Mouse (Mus musculus): ENCODE results near the gene Brd1.

GRCm38 (mm10) chr15:88708657-88709511 lies 25.1 kb downstream of the Brd1 start:
- TF ChIP-seq CTCF (IDR thresholded peaks at IDR 0.05; ENCODE audit: low read depth, low read length), result no peak
- peak; percentile 30 for TF ChIP-seq POLR2A (IDR thresholded peaks at IDR 0.05; ENCODE audit: insufficient read depth, low read length)
- peak; percentile 82 for TF ChIP-seq EP300 (IDR thresholded peaks at IDR 0.05; ENCODE audit: insufficient read depth, low read depth, low read length)
